Mouse (Mus musculus): ENCODE results near the gene Hs6st2. TPM values are rescaled to one million over a fixed set of nuclear protein-coding genes. Genes with fewer than 3 reads are reported as not detected.

The Hs6st2 gene
- not detected for polyA plus RNA-seq (2017; shearing (Covaris generic))

DNA sequence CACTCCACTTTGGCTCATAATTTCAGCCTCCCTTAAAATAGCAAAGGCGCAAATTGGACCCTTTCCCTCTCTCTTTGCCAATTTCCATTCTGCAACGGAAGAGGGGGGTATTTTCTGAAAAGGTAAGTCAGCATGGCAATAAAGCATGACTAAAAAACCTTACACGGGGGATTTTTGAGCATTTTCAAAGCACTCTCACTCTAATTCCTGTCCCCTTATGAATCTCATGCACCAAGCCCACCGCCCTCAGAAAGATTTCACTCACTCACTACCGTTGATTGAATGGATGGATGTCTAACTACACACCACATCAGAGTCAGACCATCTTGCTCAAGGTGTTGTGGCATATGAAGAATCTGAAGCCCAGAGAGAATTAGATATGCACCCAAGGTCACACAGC, at the start of gene Hs6st2:
Hs6st2 (minus strand) TSS at position 101 of the 400 bp plus-strand sequence.
- no peak for ATAC-seq

DNA sequence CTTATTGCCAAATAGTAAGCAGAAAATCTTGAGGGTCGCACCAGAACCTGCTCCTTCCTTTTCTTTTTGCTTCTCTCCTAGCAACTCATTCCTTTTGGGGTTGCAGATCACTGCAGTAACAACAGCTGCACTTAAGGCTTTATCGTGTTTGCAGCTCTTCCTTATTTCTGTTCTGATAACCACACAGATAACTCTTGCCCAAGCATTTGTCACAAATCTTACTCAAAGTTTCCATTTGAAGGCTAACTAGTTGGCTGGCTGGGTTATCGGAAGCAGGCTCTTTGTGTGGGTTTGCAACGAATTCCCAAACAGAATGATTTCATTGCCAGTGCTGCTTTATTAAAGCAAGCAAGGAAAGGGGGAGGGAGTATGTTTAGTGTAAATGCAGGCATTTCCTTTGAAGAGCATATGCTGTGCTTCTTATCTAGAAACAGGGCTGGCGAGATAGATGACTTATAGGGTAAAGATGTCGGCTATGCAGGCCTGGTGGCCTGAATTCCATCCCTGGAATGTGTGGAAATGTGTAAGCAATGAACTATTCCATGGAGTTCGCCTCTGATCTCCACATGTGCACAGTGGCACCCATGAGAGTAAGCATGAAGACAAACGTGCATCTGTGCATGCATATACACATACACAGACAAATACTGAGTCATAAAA, 32.6 kb upstream of the Hs6st2 start:
- no peak for ATAC-seq

DNA sequence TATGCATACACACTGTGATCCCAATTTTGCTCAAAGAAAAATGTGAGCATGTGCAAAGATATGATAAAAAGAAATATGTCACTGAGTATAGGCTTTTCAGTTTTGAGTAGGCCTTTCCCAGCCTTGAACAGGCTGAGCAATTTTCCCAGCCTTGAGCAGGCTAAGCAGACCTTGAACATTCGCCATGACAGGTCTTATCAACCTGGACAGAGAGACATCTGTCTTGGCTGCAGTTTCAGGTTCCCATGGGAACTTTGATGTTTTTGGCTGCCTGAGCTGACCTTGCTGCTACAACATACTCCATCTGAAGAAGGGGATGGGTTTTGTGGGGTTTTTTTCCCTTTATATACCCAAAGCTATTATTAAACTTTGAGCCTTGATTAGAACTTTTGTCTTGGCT, 31.3 kb upstream of the Hs6st2 start:
- ATAC-seq: no peak

DNA sequence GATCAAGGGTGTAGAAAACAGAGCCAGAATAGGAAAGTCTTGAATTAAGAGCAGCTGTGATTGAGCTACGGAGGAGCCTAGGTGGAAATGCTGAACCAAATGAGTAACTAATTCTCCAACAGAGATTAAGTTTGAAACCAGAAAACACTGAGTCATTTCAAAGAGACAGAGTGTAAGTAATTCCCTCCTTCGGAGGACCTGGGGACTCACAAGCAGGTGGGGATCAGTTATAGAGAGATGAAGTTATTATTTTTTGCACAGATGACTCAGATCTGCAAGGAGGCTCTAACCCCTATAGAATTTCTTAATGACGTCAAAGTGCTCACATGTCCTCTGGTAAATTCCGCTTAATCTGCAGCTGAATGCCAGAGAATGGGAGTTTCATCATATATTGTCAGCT, 21.2 kb upstream of the Hs6st2 start:
- no peak for ATAC-seq

DNA sequence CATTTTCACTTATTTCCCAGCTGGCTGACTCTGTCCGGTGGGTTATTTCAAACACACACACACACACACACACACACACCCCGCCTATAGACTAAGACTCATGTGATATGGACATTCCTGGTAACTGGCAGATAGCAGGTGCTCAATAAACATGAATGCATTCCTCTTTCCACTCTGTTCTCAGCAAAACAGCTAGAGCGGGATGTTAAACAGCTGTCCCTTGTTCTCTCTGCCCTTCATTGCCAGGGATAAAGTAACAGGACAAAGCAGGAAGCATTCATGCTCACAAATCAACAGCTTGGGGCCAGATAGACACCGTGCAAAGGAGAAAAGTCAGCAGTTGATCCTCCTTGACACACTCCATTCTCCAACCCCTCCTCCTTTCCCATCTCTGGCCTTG, 17.4 kb upstream of the Hs6st2 start:
- ATAC-seq: no peak

DNA sequence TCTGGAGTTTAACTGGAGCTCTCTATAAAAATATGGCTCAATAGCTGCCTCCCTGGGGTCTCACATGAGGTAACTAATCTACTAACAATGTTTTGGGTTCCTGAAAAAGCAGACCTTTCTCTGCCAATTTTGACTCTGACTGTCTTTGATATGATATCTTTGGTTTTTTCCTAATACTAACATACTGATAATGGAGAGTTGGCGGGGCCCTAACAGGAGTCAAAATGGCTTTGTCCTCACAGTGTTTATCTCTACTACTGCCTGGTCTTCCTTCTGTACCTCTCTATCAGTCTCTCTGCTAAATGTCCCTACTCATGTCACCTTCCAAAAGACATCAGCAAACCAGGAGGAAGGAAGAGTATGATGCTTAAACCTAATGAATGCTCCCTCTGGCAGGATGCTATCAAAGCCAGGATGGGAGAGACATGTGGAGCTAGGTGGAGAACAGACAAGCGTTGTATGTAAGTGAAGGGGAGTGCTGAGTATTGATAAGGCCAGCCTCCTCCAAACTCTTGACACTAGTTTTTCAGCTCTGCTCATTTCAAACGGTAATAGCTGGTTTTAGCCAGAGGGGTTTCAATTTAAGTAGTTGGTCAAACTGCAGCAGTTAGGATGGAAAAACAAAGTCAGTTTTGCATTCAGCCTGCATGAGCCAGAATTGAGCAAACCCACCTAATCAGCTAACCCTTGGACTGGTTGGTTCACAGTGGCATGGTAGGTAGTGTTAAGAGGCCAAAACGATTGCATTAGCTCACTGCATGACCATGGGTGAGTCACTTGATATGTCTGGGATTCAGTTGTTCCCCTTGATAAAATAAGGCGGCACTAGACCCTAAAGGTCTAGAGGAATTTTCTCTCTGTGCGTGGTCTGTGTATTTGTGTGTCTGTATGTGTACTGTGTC, 4.6 kb upstream of the Hs6st2 start:
- ATAC-seq: no peak

DNA sequence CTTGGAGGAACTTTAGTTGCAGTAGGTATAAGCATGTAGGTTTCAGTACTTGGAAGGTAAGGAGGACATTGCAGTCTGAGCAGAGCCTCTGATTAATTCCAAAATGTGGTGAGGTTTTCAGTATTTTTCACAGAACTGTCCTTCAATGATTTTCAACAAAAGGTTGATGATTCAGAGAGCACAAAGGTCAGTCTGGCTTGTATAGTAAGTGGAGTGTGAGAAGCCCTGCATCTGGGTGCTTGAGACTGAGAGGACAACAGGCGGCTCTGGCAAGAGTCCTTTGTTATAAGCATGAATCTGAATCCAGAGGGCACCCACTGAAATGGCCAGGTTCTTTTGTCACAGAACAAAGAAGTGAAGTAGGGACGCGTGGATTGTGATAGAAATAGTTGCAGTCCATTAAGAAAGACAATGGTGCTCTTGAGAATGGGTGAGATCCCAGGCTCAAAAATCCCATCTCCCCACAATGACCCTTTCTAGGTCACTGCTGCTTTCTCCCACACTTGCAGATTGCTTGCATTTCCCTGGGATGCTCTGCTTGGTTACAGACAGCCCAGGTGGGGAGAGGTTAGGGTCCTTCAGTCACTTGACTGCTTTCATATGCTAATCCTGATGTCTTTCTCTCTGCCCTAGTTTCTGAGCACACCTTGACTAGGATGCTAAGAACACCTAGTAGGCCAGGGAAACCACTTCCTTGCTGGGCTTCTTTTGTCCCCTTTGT, 2.8 kb upstream of the Hs6st2 start:
- ATAC-seq: no peak

DNA sequence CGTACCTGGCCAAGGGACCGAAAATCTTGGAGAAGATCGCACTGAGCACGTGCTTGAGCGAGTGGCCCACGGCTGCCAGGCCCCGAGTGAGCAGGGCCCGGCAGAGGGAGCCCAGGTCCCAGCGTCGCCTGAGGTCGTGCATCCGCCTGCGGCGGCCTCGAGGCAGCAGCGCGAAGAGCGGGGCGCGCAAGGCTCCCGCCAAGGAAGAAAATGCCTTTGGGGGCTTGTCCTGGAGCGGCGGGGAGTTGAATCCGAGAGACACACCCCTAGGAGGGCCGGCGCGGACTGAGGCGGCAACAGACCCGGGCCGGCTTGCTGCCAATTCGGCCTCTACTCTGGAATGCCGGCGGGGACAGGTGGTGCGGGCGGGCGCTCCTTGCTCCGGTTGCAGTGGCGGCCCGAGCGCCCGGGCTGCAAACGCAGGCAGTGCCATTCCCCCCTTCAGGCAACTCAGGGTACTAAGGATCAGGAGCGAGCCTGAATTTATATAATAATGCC, 437 bp downstream of the Hs6st2 start:
- ATAC-seq: no peak

DNA sequence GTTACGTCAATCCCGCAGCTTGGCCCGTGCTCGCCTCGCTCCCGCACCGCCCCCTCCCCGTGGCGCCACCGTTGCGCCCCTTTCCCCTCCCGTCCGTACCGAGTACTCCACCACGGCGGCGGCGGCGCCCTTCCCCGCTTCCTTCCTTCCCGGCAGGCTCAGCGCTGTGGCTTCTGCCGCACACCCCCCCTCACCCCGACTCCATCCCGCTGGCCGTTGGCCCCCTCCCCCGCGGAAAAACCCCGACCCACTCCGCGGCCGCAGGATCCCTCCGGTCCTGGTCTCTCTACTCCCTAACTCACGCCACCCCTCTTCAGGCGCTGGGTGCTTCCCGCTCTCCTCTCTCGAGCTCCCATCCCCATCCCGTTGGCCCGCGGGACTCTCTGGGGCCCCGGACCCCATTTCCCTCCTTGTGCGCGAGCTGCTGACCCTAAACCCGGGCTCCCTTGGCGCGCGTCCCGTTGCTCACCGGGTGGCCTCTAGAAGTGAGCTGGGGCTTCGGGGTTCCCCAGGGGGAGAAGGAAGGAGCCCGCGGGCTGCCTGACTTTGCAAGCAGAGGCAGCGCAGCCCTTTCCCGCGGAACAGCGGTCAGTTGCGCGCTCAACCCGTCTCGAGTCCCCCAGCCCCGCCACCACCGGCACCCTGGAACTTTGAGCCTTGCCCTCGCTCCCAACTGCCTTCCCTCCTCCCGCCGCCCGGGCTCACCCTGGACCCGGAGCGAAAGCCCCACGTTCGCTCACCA, 1.1 kb downstream of the Hs6st2 start:
- no peak for ATAC-seq

DNA sequence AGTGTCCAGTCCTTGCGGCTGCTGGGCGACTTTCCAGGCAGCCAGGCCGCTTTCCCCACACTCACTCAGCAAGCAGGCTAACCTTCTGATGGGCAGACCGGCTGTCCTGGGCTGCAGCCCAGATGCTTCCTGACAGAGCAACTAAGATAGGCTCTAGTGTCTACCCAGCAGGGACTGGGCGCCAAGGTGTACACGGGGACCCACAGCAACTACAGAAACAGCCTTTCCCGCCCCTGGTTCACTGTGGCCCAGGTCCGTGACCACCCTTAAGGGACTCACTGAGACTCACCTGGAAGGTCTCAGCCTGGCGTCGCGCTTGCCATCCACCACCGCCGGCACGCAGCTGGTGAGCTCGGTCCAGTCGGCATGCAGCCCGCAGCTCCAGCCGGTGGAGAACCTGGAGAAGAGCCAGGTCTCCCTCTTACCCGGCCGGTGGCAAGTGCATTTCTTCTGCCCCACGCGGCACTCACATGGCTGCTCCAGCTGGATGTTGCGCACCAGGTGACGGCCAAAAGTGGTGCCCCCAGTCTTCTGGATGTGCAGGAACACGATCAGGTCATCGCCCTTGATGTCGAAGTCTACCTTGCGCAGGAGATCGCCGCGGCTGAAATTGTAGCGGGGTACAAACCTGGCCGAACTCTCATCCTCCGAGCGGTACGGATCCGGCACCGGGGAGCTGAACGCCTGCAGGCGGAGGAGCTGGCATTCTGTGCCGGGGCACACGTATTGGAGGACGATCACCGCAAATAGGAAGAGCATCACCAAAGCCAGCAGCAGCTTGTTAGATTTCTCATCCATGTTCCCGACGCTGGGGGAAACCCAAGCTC, 1.8 kb downstream of the Hs6st2 start:
- no peak for ATAC-seq

DNA sequence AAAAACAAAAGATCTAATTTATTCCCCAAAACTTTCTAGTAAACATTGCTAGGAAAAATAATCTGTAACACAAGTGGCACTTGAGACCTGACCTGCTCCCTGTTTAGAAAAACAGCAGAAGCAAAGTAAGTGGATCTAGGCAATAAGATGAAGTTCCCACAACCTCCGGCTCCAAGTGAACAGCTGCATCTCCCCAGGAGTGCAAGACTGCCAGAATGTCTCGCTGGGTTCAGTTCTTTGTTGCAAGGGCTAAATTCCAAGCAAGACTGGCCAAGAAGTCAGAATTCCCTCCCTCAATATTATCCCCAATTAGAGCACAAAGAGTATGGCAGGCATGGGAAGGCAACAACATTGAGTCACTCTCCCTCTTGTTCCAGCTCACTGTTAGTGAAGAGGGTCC, 23.4 kb downstream of the Hs6st2 start:
- ATAC-seq: no peak

DNA sequence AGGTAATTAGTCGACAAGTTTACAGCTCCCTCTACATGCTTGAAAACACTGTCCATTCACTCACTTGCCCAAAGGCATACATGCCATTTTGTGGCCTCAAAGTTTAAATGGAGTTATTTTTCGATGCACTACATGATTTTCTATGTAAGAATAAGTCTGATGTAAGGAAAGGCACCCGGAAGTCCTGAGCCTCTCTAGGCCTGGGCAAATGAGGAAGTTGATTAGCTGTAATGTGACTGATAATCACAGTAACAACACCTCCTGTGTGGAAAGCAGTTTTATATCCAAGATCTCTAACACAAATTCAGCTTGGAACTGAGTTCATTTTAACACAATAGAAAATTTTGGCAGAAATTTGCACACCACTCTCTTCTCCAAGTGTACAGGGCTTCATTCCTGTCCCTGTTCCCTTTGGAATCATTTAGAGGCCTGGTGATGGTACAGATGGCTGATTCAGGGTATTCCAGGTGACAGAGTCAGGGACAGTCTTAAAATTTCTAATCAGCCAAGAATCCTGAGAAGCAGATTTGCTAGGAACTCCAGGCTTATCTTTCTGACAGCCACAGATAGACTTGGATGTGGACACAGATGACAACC, 38.9 kb downstream of the Hs6st2 start:
- no peak for ATAC-seq

DNA sequence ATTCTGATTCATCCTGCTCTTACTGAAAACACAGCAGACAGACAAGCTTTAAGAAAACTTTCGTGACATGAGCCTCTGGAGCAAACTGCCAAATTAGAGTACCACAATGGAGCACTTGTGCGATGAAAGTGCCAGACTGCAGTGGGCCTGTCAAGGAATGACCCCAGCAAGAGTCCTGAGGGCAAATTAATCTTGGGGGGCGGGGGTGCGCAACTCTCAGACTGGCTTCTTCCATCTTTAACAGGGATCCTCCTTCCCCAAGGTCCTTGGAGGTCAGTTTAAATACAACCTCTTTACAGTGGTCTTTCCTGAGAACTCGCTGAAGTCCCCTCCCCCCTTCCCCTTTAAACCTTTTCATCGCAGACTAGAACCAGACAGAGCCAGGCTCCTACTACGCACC, 45.9 kb downstream of the Hs6st2 start:
- ATAC-seq: no peak

DNA sequence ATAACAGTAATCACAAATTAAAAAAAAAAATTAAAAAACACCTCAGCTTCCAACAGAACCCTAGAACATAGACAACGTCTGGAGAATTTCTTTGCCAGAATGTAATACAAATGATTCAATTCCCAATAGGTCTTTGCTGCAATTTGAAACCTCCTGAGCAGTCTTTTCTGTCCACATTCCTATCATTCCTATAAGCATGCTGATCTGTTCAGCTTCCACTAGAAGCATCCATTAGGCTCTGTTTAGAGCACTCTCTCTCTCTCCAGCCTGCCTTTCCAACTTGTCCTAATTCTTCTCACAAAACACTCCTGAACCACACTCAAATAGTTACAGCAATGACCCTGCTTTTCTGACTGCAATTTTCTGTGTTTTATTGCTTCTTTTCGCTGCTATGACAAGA, 50.3 kb downstream of the Hs6st2 start:
- no peak for ATAC-seq

DNA sequence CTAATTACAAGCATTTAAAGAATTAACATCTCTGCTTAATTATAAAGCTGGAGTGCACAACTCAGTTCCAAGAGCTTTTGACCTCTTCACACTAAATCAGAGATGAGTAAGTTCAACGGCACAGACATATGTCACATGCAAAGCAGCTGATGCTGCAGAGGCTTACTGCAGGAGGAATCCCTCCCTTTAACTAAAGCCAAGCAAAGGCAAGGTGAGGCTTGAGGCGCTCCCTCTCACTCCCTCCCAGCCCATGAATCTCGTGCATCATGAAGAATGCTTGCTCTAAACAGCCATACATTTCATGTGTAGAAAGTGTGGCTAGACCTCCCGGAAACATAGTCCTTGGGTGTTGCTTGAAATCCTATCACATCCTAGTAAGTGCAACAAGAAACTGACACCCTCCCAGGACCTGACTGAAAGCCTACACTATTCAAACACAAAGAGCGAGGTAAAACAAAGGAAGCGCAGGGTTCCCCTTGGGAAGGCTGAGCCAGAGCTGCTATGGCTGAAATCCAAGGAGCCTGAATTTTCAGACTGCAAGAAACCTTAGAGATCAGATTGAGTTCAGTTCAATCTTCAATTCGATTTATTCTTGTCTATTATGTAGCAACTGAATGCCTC, 67.2 kb downstream of the Hs6st2 start:
- no peak for ATAC-seq

DNA sequence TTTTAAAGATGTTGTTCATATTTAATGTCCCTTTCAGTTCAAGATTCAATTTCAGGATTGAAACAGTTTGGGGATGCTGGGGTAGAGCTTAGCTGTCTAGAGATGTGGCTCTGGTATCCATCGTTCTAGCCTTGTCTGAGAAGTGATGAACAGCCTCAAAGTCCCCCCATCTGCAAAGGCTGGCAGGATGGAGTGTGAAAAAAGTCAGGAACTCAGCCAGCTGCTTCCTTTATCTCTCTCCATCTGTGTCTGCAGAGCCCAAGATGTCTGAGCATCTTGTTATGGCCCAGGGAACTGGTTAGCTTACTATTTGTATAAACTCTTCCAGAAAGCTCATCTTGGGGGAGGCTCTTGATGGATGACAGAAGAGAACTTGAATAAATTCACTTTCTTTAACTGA, 70.9 kb downstream of the Hs6st2 start:
- no peak for ATAC-seq

DNA sequence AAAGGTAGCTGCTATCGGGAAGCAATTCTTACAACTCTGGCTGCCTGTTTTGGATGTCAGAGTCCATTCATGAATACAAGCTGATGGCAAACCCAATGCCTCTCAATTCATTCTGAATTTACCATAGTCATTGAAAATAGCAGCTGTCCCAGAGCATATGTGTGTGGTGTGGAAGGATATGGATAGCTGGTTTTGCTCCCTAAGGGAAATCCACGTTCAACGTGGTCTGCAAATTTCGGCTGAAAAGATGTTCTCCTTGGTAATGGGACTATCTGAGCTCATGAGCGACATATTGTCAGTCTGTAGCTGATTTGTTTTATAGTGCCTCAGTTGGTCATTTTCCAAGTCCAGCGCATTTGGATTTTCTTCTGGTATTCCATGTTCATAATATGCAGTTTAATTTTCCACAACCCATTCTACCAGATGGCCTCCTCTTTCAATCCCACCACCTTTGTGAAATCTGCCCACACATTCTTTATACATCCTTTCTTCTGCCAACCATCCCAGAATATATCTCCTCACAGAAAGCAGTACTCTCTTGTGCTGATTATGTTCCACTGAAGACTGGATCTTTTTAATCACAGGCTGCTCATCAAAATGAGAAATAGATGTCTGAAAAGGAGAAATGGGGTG, 75.3 kb downstream of the Hs6st2 start:
- ATAC-seq: no peak

DNA sequence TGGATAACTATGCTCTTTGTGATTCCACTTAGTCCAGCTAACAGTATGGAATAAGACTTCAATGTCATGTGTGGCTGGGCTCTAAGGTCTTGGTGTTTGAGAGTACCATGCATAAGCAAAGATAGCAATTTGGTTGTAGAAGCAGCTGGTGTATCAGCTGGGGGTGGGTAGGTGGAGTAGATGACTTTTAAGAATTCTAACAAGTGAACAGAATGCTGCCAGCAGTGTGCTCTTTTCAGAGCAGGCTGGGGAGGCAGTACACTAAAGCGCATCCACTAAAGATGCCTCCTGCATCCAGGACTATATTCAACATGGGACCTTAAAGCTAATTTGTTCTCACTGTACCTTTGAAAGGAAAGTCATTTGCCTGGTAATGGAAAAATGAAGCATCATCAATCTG, 88.9 kb downstream of the Hs6st2 start:
- ATAC-seq: no peak

DNA sequence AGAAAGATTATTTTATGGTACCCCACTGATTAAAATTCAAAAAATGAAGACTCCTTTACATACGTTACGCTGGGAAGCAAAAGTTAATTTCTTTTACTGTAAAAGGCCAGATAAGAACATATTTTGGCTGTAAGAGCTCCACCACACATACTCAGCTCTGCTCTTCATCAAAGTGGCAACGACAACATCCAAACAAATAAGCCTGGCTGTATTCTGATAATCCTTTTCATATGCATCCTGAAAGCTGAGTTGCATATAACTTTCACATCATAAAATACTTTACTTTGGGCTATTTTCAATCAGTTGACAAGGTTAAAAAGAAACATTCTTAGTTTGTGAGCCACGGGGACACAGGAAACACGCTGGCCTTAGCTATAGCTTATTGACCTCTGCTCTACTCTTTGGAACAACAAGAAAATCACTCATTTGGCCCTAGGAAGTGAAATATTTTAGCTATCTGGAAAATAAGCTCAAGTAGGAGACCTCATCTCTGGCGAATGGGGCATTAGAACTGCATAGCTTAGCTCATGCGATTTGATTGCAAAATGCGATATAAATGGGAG, 91.1 kb downstream of the Hs6st2 start:
- ATAC-seq: no peak

DNA sequence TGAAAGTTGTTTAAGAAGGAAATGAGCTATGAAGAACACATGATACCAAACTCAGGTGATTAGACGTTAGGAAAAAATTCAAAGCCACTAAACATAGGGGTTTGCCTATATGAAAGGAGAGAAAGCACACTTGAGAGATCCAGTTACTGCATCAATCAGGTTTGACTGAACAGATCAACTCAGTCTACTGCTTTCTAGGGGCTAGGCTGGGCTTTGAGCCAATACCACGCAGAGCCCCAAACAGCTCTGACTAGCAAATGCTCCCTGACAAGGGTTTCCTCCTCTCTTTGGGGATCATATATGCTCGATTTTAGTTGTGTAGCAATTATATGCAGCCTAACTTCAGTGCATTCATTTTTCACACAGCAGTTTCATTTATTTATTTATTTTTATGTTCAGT, 96.2 kb downstream of the Hs6st2 start:
- ATAC-seq: no peak

Measured in CD4-positive, CD25-positive, alpha-beta regulatory T cell, adult 4 months (primary cell).